In the genomic region with DNA sequence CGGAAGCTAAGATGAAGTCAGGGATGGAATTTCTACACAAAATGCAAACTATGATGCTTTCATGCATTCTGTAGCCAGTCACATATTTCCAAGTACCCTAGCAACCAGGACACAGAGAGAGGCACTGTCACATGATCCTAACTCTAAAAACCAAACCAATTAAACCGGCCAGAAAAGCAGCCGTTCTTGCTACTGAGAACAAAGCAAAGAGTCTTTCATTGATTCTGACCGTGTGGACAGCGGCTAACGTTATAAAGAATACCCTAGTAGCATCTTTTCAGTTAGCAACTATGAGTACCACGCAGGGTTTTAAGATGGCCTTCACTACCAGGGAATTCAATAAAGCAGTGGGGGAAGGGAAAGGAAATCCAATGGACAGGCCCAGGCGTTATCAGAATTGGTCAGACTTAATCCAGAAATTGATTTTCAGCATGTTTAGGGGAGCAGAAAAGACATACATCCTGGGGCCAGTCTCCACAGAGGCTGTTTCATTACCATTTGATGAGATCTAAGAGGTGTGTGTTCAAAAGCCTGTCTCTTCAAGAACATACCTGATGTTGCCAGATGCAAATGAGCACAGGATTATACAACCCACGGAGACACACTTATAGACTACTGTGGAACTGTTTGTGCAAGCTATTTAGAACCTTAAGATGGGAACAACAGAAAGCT, we compare ENCODE assay signal across 17 mouse cellular contexts.
DNase-seq lines count a peak whose midpoint lies in the region; ATAC-seq lines count a peak whose summit lies in the region.
"Had no signal": no experiment of that assay in that cellular context is flagged by ENCODE, and none has a peak within 500 bp of the region (broad histone marks: within the 10 kb centered on the region; RNA-seq: fewer than 3 reads in every experiment).

No protein-coding gene starts in this region.

- H3K36me3 ChIP-seq in forebrain, embryonic 11.5 days (ENCODE audit: control insufficient read depth, insufficient read depth, low read length): no peaks in the 10 kb centered on the region
- no peaks in the 10 kb centered on the region for H3K36me3 ChIP-seq in hindbrain, embryonic 13.5 days
- H3K36me3 ChIP-seq in midbrain, embryonic 13.5 days: no peaks in the 10 kb centered on the region

- H3K27ac ChIP-seq in forebrain, embryonic 11.5 days (ENCODE audit: low read depth, low read length): no peak overlapping the region; the same call in 1 of the 2 replicates
- peak overlapping the region; percentile 55 for H3K27ac ChIP-seq in hindbrain, embryonic 13.5 days
- peak overlapping the region; percentile 44; the same call in 1 of the 2 replicates for H3K27ac ChIP-seq in midbrain, embryonic 13.5 days
- H3K27ac ChIP-seq: left cerebral cortex, adult 2 months had no signal

- H3K9me3 ChIP-seq in forebrain, embryonic 11.5 days (ENCODE audit: control insufficient read depth, low read length): no peaks in the 10 kb centered on the region
- no peaks in the 10 kb centered on the region for H3K9me3 ChIP-seq in hindbrain, embryonic 13.5 days
- H3K9me3 ChIP-seq in midbrain, embryonic 13.5 days: no peaks in the 10 kb centered on the region

- WGBS in forebrain, embryonic 11.5 days: 30% methylated on average over 9 of the region's 9 CpGs
- WGBS in hindbrain, embryonic 13.5 days: 27% methylated on average over 9 of the region's 9 CpGs
- 17% methylated on average over 9 of the region's 9 CpGs for WGBS in midbrain, embryonic 13.5 days

- no peaks in the 10 kb centered on the region for H3K27me3 ChIP-seq in forebrain, embryonic 11.5 days (ENCODE audit: control insufficient read depth, insufficient read depth, low read length)
- no peaks in the 10 kb centered on the region for H3K27me3 ChIP-seq in hindbrain, embryonic 13.5 days
- no peaks in the 10 kb centered on the region for H3K27me3 ChIP-seq in midbrain, embryonic 13.5 days

- peak; percentile 33 for ATAC-seq in forebrain, embryonic 11.5 days (replicated peaks; ENCODE audit: low FRiP score)
- peak; percentile 21; the same call in 1 of the 2 replicates for ATAC-seq in hindbrain, embryonic 13.5 days (ENCODE audit: low FRiP score)
- peak; percentile 76 for ATAC-seq in midbrain, embryonic 13.5 days
- no peak for ATAC-seq in megakaryocyte-erythroid progenitor cell, adult 5-6 weeks (replicated peaks; ENCODE audit: low FRiP score, low TSS enrichment, poor library complexity, severe bottlenecking)
- ATAC-seq: inflammation-experienced regulatory T-cells, adult 6 months; liver, postnatal 0 days had no signal

- H3K9ac ChIP-seq in forebrain, embryonic 11.5 days (ENCODE audit: low read length): no peak overlapping the region
- no peak overlapping the region for H3K9ac ChIP-seq in hindbrain, embryonic 13.5 days
- H3K9ac ChIP-seq in midbrain, embryonic 13.5 days (replicated peaks): no peak overlapping the region
- H3K9ac ChIP-seq: liver, postnatal 0 days had no signal

- no peak overlapping the region for H3K4me2 ChIP-seq in forebrain, embryonic 11.5 days (ENCODE audit: low read depth, low read length, severe bottlenecking)
- H3K4me2 ChIP-seq in hindbrain, embryonic 13.5 days: no peak overlapping the region
- H3K4me2 ChIP-seq in midbrain, embryonic 13.5 days (replicated peaks): no peak overlapping the region

- H3K4me1 ChIP-seq in forebrain, embryonic 11.5 days (replicated peaks; ENCODE audit: control insufficient read depth, insufficient read depth, low read length): peaks cover 2% of the 10 kb centered on the region; the same call in 1 of the 2 replicates
- H3K4me1 ChIP-seq in hindbrain, embryonic 13.5 days (replicated peaks): peaks cover 14% of the 10 kb centered on the region
- H3K4me1 ChIP-seq in midbrain, embryonic 13.5 days (replicated peaks): peaks cover 25% of the 10 kb centered on the region

- H3K4me3 ChIP-seq in forebrain, embryonic 11.5 days (ENCODE audit: low read depth, low read length): no peak overlapping the region
- H3K4me3 ChIP-seq in hindbrain, embryonic 13.5 days: no peak overlapping the region
- H3K4me3 ChIP-seq in midbrain, embryonic 13.5 days (replicated peaks): no peak overlapping the region
- H3K4me3 ChIP-seq: erythroblast, embryonic 14.5 days; left cerebral cortex, adult 2 months had no signal

- peak; percentile 62 for DNase-seq in embryo, embryonic 10.5 days (ENCODE audit: low spot score)
- no peak for DNase-seq in forebrain, embryonic 11.5 days (ENCODE audit: low spot score)
- no peak for DNase-seq in cerebellum, adult 11-12 months
- no peak for DNase-seq in left cerebral cortex, adult 8-10 months (ENCODE audit: low spot score in 2 of 2)
- DNase-seq: cerebellum, adult 9-10 months; heart, adult 18-20 months; kidney, adult 9 months; liver, postnatal 0 days; lung, postnatal 36 days; right cerebral cortex, postnatal 4 days; thymus, adult 2 months had no signal
